ENCODE assay signal across 17 mouse cellular contexts in genomic region chr6:79387732-79388131, GRCm38 (mm10).
"Had no signal": no experiment of that assay in that cellular context is flagged by ENCODE, and none has a peak within 500 bp of the region (broad histone marks: within the 10 kb centered on the region; RNA-seq: fewer than 3 reads in every experiment).

No protein-coding gene starts in this region.

- H3K36me3 ChIP-seq: lung, embryonic 15.5 days; midbrain, embryonic 13.5 days; midbrain, embryonic 15.5 days; neural tube, embryonic 12.5 days; stomach, embryonic 15.5 days had no signal

- H3K27me3 ChIP-seq: lung, embryonic 15.5 days; megakaryocyte, embryonic 14.5 days; midbrain, embryonic 13.5 days; midbrain, embryonic 15.5 days; neural tube, embryonic 12.5 days; stomach, embryonic 15.5 days had no signal

- H3K9me3 ChIP-seq: lung, embryonic 15.5 days; megakaryocyte, embryonic 14.5 days; midbrain, embryonic 13.5 days; midbrain, embryonic 15.5 days; neural tube, embryonic 12.5 days; stomach, embryonic 15.5 days had no signal

- H3K4me2 ChIP-seq: lung, embryonic 15.5 days; midbrain, embryonic 11.5 days; midbrain, embryonic 13.5 days; midbrain, embryonic 15.5 days; neural tube, embryonic 12.5 days; stomach, embryonic 15.5 days had no signal

- H3K27ac ChIP-seq: lung, embryonic 15.5 days; macrophage; midbrain, embryonic 13.5 days; midbrain, embryonic 15.5 days; neural tube, embryonic 12.5 days; stomach, embryonic 15.5 days; stomach, postnatal 0 days had no signal

- H3K9ac ChIP-seq: lung, embryonic 15.5 days; midbrain, embryonic 13.5 days; midbrain, embryonic 15.5 days; neural tube, embryonic 12.5 days; stomach, embryonic 15.5 days had no signal

- ATAC-seq: lung, postnatal 0 days; midbrain, embryonic 13.5 days; midbrain, embryonic 15.5 days had no signal

- H3K4me1 ChIP-seq: lung, embryonic 15.5 days; megakaryocyte, embryonic 14.5 days; midbrain, embryonic 13.5 days; midbrain, embryonic 15.5 days; neural tube, embryonic 12.5 days; stomach, embryonic 15.5 days had no signal

- DNase-seq: lung, adult 18-20 months; lung, postnatal 14 days; lung, postnatal 36 days; right cerebral cortex, postnatal 14 days; thymus, adult 2 months; thymus, postnatal 25 days; thymus, postnatal 4 days had no signal

- H3K4me3 ChIP-seq: lung, embryonic 15.5 days; megakaryocyte, embryonic 14.5 days; midbrain, embryonic 13.5 days; midbrain, embryonic 15.5 days; neural tube, embryonic 12.5 days; stomach, embryonic 15.5 days had no signal
